ENCODE assay signal across 8 mouse cellular contexts in the genomic region with DNA sequence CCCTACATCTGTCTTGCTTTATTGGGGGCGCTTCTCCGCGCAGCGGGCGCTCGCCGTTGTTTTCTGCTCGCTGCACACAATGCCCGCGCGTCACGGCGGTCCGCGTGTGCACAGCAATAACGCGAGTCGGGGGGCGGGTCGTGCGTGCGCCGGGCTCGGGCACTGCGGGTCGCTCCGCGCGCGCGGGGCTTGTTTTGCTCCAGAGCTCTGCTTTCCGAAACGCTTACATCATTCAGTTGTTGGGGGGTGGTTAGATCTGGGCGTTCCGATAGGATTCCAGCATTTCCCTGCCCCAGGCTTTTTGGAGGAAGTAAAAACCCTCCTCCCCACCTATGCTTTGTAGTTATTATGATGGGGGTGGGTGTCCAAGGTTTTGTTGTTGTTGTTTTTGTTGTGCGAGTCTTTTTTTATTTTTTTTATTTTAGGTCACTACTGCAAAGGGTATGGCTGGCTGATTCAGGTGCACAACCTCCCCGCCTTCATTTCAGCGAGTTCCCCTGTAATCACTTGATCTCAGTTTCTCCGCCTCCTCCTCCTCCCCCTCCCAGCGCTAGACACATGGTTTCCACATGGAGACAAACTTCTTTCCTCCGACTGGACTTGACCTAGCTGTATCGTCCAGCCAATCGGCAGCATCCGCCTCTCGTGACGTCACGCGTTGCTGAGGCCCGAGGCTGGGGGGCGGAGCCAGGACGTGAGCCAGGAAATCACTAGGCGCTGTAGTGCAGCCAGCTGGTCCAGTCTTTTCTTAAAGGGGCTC. TPM values are rescaled to one million over a fixed set of nuclear protein-coding genes. Genes with fewer than 3 reads are reported as not detected.
DNase-seq lines count a peak whose midpoint lies in the region; ATAC-seq and TF ChIP-seq lines count a peak whose summit lies in the region.

No protein-coding gene starts in this region.

- H3K27ac ChIP-seq in bone marrow, adult 2 months (ENCODE audit: control insufficient read depth, insufficient read depth, low read depth, low read length, poor library complexity), result peak overlapping the region; percentile 90
- peak overlapping the region; percentile 97 for H3K27ac ChIP-seq in embryonic facial prominence, embryonic 15.5 days (replicated peaks)
- peak overlapping the region; percentile 98 for H3K27ac ChIP-seq in limb, embryonic 14.5 days (replicated peaks; ENCODE audit: low read depth, low read length)
- peak overlapping the region; percentile 96 for H3K27ac ChIP-seq in midbrain, postnatal 0 days (ENCODE audit: low read depth, low read length)

- H3K27me3 ChIP-seq in embryonic facial prominence, embryonic 15.5 days, result no peaks in the 10 kb centered on the region
- H3K27me3 ChIP-seq in limb, embryonic 14.5 days (ENCODE audit: control insufficient read depth, insufficient read depth, low read length), result no peaks in the 10 kb centered on the region
- H3K27me3 ChIP-seq in midbrain, postnatal 0 days (ENCODE audit: insufficient read depth, low read length), result no peaks in the 10 kb centered on the region

- H3K9me3 ChIP-seq in embryonic facial prominence, embryonic 15.5 days (replicated peaks), result no peaks in the 10 kb centered on the region
- H3K9me3 ChIP-seq in limb, embryonic 14.5 days (ENCODE audit: control insufficient read depth, low read length), result no peaks in the 10 kb centered on the region
- no peaks in the 10 kb centered on the region for H3K9me3 ChIP-seq in midbrain, postnatal 0 days (ENCODE audit: low read length)

- H3K9ac ChIP-seq in embryonic facial prominence, embryonic 15.5 days, result peak overlapping the region; percentile 69
- peak overlapping the region; percentile 88 for H3K9ac ChIP-seq in limb, embryonic 14.5 days (ENCODE audit: low read depth, low read length, severe bottlenecking)
- peak overlapping the region; percentile 85 for H3K9ac ChIP-seq in midbrain, postnatal 0 days (replicated peaks; ENCODE audit: low read length, poor library complexity, severe bottlenecking)

- DNase-seq in 416B (ENCODE audit: low read depth), result peak; percentile 99
- peak; percentile 100 for DNase-seq in heart, adult 8-10 months (ENCODE audit: low spot score)
- peak; percentile 100 for DNase-seq in kidney, adult 9 months
- DNase-seq in limb, embryonic 14.5 days (ENCODE audit: low spot score), result peak; percentile 97
- DNase-seq in midbrain, postnatal 0 days (ENCODE audit: low spot score), result peak; percentile 98
- peak; percentile 98 to 99 for DNase-seq in spleen, postnatal 14 days (ENCODE audit: low spot score in 2 of 2)

- TF ChIP-seq CTCF in bone marrow, adult 2 months (IDR thresholded peaks at IDR 0.05; ENCODE audit: control insufficient read depth, insufficient read depth, low read length), result no peak; the same call in 1 of the 2 replicates
- TF ChIP-seq CTCF in midbrain, postnatal 0 days (IDR thresholded peaks at IDR 0.05), result no peak

- H3K4me3 ChIP-seq in bone marrow, adult 2 months (replicated peaks; ENCODE audit: control insufficient read depth, low read depth, low read length), result peak overlapping the region; percentile 74
- peak overlapping the region; percentile 59 for H3K4me3 ChIP-seq in embryonic facial prominence, embryonic 15.5 days (replicated peaks)
- H3K4me3 ChIP-seq in limb, embryonic 14.5 days (replicated peaks; ENCODE audit: low read length), result peak overlapping the region; percentile 86
- peak overlapping the region; percentile 93 for H3K4me3 ChIP-seq in midbrain, postnatal 0 days (ENCODE audit: low read depth, low read length)

- TF ChIP-seq POLR2A in bone marrow, adult 2 months (IDR thresholded peaks at IDR 0.05; ENCODE audit: borderline replicate concordance, control insufficient read depth, low read depth, low read length), result no peak; the same call in 1 of the 2 replicates
- TF ChIP-seq POLR2A in limb, embryonic 14.5 days (IDR thresholded peaks at IDR 0.05; ENCODE audit: borderline replicate concordance, extremely low read depth, insufficient read depth, insufficient read length), result no peak

- H3K4me2 ChIP-seq in embryonic facial prominence, embryonic 15.5 days (replicated peaks), result peak overlapping the region; percentile 90
- peak overlapping the region; percentile 97 for H3K4me2 ChIP-seq in limb, embryonic 14.5 days (replicated peaks; ENCODE audit: low read depth, low read length, severe bottlenecking)
- H3K4me2 ChIP-seq in midbrain, postnatal 0 days (ENCODE audit: low read depth, low read length, poor library complexity, severe bottlenecking), result peak overlapping the region; percentile 97

- peak; percentile 89 for ATAC-seq in embryonic facial prominence, embryonic 15.5 days (ENCODE audit: insufficient number of reproducible peaks, low FRiP score, low TSS enrichment, low read depth)
- peak; percentile 91 for ATAC-seq in limb, embryonic 14.5 days (ENCODE audit: low FRiP score, low read depth)
- ATAC-seq in midbrain, postnatal 0 days (ENCODE audit: low FRiP score), result peak; percentile 89

- under 1% methylated on average over 52 of the region's 52 CpGs for WGBS in bone marrow, adult 2 months
- under 1% methylated on average over 52 of the region's 52 CpGs for whole genome bisulfite sequencing in embryonic facial prominence, embryonic 15.5 days
- under 1% methylated on average over 52 of the region's 52 CpGs for WGBS in limb, embryonic 14.5 days
- under 1% methylated on average over 51 of the region's 52 CpGs for WGBS in midbrain, postnatal 0 days

- H3K36me3 ChIP-seq in embryonic facial prominence, embryonic 15.5 days, result no peaks in the 10 kb centered on the region
- 0 out of 2 replicates have a peak, but pooled peaks cover 2% of the 10 kb centered on the region for H3K36me3 ChIP-seq in limb, embryonic 14.5 days (ENCODE audit: control insufficient read depth, insufficient read depth, low read length)
- H3K36me3 ChIP-seq in midbrain, postnatal 0 days (ENCODE audit: insufficient read depth, low read length), result no peaks in the 10 kb centered on the region

- peaks cover 11% of the 10 kb centered on the region for H3K4me1 ChIP-seq in bone marrow, adult 2 months (ENCODE audit: control insufficient read depth, insufficient read depth, low read length)
- peaks cover 31% of the 10 kb centered on the region for H3K4me1 ChIP-seq in embryonic facial prominence, embryonic 15.5 days
- H3K4me1 ChIP-seq in limb, embryonic 14.5 days (ENCODE audit: control insufficient read depth, insufficient read depth, low read length), result peaks cover 14% of the 10 kb centered on the region
- peaks cover 7% of the 10 kb centered on the region; the same call in 1 of the 2 replicates for H3K4me1 ChIP-seq in midbrain, postnatal 0 days (ENCODE audit: insufficient read depth, low read length)

RNA-seq across cellular contexts. Expression of a gene that starts 3.5 kb away (rescaled TPM):
- 32.4 and 39.2 TPM in 2 replicates for polyA plus RNA-seq in bone marrow, adult 2 months (2011; ENCODE audit: insufficient read depth, insufficient read length, low replicate concordance, missing spikeins)
- polyA plus RNA-seq in embryonic facial prominence, embryonic 15.5 days (2015; fragmentation: Nextera tagmentation; extraction: Ambion mirVana), result 41.7 and 47.9 TPM in 2 replicates
- total RNA-seq in heart, adult 8-10 months (2022), result 10 to 100 TPM; 38.7 to 49.2 (median 46.0) TPM
- polyA plus RNA-seq in limb, embryonic 14.5 days (2012; rRNA removed), result 25.8 and 28.5 TPM in 2 replicates
- polyA plus RNA-seq in limb, embryonic 14.5 days (2014; fragmentation: Nextera tagmentation; extraction: Ambion mirVana), result 40.1 and 42.2 TPM in 2 replicates
- 40.9 and 49.2 TPM in 2 replicates for total RNA-seq in midbrain, postnatal 0 days (2014; rRNA removed)
- polyA plus RNA-seq in midbrain, postnatal 0 days (2015; fragmentation: Nextera tagmentation; extraction: Ambion mirVana), result 37.7 and 38.8 TPM in 2 replicates

RNA-seq across cellular contexts. Expression of a gene that starts 57.7 kb away (rescaled TPM):
- polyA plus RNA-seq in bone marrow, adult 2 months (2011; ENCODE audit: insufficient read depth, insufficient read length, low replicate concordance, missing spikeins), result not detected in 2 replicates
- polyA plus RNA-seq in embryonic facial prominence, embryonic 15.5 days (2015; fragmentation: Nextera tagmentation; extraction: Ambion mirVana), result not detected in 2 replicates
- total RNA-seq in heart, adult 8-10 months (2022), result not detected
- polyA plus RNA-seq in limb, embryonic 14.5 days (2012; rRNA removed), result not detected in 2 replicates
- 4.4 TPM in 1 of 2 replicates, not detected in the other for polyA plus RNA-seq in limb, embryonic 14.5 days (2014; fragmentation: Nextera tagmentation; extraction: Ambion mirVana)
- not detected in 2 replicates for total RNA-seq in midbrain, postnatal 0 days (2014; rRNA removed)
- not detected in 2 replicates for polyA plus RNA-seq in midbrain, postnatal 0 days (2015; fragmentation: Nextera tagmentation; extraction: Ambion mirVana)

Comparison
In these comparisons a context has a peak if more than half of its experiments do, and no peak if none do; other contexts are left out.
1. Peak in every context shown above with its lines: DNase-seq, ATAC-seq, H3K4me3 ChIP-seq and H3K27ac ChIP-seq.